Mouse (Mus musculus) testis, adult 2 months (tissue): ENCODE results near the gene Sfxn1.

Source experiments
- CTCF ChIP-seq: fragments of 200-500 bp; IDR thresholded peaks from 2 replicates; pipeline ENCODE4 v1.5.1; 2012; ENCODE audit warnings: low read depth, mild to moderate bottlenecking, inconsistent platforms, low read length, moderate library complexity; ENCODE audit not compliant: control insufficient read depth, insufficient read depth, insufficient replicate concordance
- POLR2A ChIP-seq: fragments of 200-500 bp; IDR thresholded peaks from 2 replicates; pipeline ENCODE4 v1.6.1; 2012; ENCODE audit warnings: low read depth, mild to moderate bottlenecking, inconsistent platforms, low read length, moderate library complexity; ENCODE audit not compliant: control insufficient read depth

GRCm38 (mm10) chr13:54143788-54144187, 72.1 kb downstream of the Sfxn1 start:
- TF ChIP-seq POLR2A (no peak), CTCF (no peak)
